Mouse (Mus musculus) CH12.LX (cell line): ENCODE measurements at regions not wholly inside any gene's neighbourhood (a gene's known extent, or its start where the extent isn't known, plus 50 kb on each side); places are given as distances from the start of the nearest gene placed in this dataset.

Experiments
- DNase-seq: peaks from one replicate; pipeline ENCODE4 v3.0.0-alpha.2; 2013; ENCODE audit errors: extremely low read depth
- H3K27ac ChIP-seq: 2 replicates; pipeline ENCODE4 v1.5.1; 2012; ENCODE audit warnings: low read depth, mild to moderate bottlenecking, control low read depth, moderate library complexity; ENCODE audit not compliant: insufficient read depth
- H3K27me3 ChIP-seq: replicated peaks from 2 replicates; pipeline ENCODE3; 2012; ENCODE audit warnings: inconsistent platforms
- H3K36me3 ChIP-seq, 2 experiments: replicated peaks in 1 of 2; 2 replicates each; pipeline versions ENCODE3 to v1.6.1; 2012; ENCODE audit warnings: inconsistent platforms in 1 of 2, low read length in 1 of 2, mild to moderate bottlenecking in 1 of 2, mixed read lengths in 1 of 2, moderate library complexity in 1 of 2; ENCODE audit not compliant: control insufficient read depth in 1 of 2, insufficient read depth in 1 of 2
- H3K4me1 ChIP-seq, 2 experiments: 2 replicates each; pipeline ENCODE4 v1.6.1; 2012; ENCODE audit warnings: inconsistent platforms in 1 of 2, moderate library complexity in 1 of 2; ENCODE audit not compliant: insufficient read depth in 2 of 2, control insufficient read depth in 1 of 2
- H3K4me2 ChIP-seq: 2 replicates; pipeline ENCODE4 v1.6.1; 2012; ENCODE audit warnings: low read depth, mild to moderate bottlenecking, control low read depth; ENCODE audit not compliant: poor library complexity, insufficient read depth, severe bottlenecking
- H3K4me3 ChIP-seq, 3 experiments: fragments of 150-350 bp in 1 of 3; sonication (generic) in 1 of 3; replicated peaks in 1 of 3; 2 replicates each; pipeline versions ENCODE3 to v1.5.1; 2011 to 2012; ENCODE audit warnings: low read depth in 2 of 3, low read length in 2 of 3, mild to moderate bottlenecking in 2 of 3, moderate library complexity in 2 of 3, control low read depth in 1 of 3, improper control_type of control experiment in 1 of 3, inconsistent platforms in 1 of 3, mixed read lengths in 1 of 3; ENCODE audit not compliant: poor library complexity in 1 of 3
- H3K79me2 ChIP-seq: replicated peaks from 2 replicates; pipeline ENCODE4 v1.6.1; 2012; ENCODE audit warnings: mild to moderate bottlenecking, moderate library complexity; ENCODE audit not compliant: control insufficient read depth, poor library complexity, insufficient read depth, severe bottlenecking; ENCODE audit errors: extremely low read depth
- H3K9ac ChIP-seq: 2 replicates; pipeline ENCODE4 v1.6.1; 2012; ENCODE audit warnings: low read depth, mild to moderate bottlenecking, control low read depth, moderate library complexity; ENCODE audit not compliant: insufficient read depth
- H3K9me3 ChIP-seq: replicated peaks from 2 replicates; pipeline ENCODE3; 2012; ENCODE audit warnings: low read length, inconsistent platforms, mixed read lengths
- CHD1 ChIP-seq: IDR thresholded peaks from 2 replicates; pipeline ENCODE4 v1.6.1; 2012; ENCODE audit warnings: low read depth, low read length, improper control_type of control experiment, inconsistent platforms
- E2F4 ChIP-seq: IDR thresholded peaks from 2 replicates; pipeline ENCODE4 v1.6.1; 2011; ENCODE audit warnings: low read depth, low read length, improper control_type of control experiment; ENCODE audit not compliant: insufficient replicate concordance
- HCFC1 ChIP-seq: IDR thresholded peaks from 2 replicates; pipeline ENCODE4 v1.6.1; 2012; ENCODE audit warnings: low read depth, mild to moderate bottlenecking, inconsistent platforms, low read length, improper control_type of control experiment
- MAFK ChIP-seq: IDR thresholded peaks from 2 replicates; pipeline ENCODE4 v1.6.1; 2011; ENCODE audit warnings: low read length, improper control_type of control experiment; ENCODE audit not compliant: insufficient replicate concordance
- MAX ChIP-seq: IDR thresholded peaks from 2 replicates; pipeline ENCODE4 v1.6.1; 2011; ENCODE audit warnings: low read length, improper control_type of control experiment
- MEF2A ChIP-seq: IDR thresholded peaks from 2 replicates; pipeline ENCODE4 v1.6.1; 2014; ENCODE audit warnings: low read depth, mild to moderate bottlenecking, inconsistent platforms, low read length, improper control_type of control experiment, borderline replicate concordance
- MXI1 ChIP-seq: IDR thresholded peaks from 2 replicates; pipeline ENCODE4 v1.6.1; 2011; ENCODE audit warnings: mild to moderate bottlenecking, low read depth, low read length, improper control_type of control experiment
- MYC ChIP-seq: IDR thresholded peaks from 2 replicates; pipeline ENCODE4 v1.6.1; 2011; ENCODE audit warnings: low read depth, mild to moderate bottlenecking, improper control_type of control experiment, low read length
- NRF1 ChIP-seq: IDR thresholded peaks from 2 replicates; pipeline ENCODE4 v1.6.1; 2014; ENCODE audit warnings: low read depth, mild to moderate bottlenecking, inconsistent platforms, low read length, improper control_type of control experiment, moderate library complexity
- POLR2A ChIP-seq: IDR thresholded peaks from 2 replicates; pipeline ENCODE4 v1.6.1; 2011; ENCODE audit warnings: low read depth, mild to moderate bottlenecking, improper control_type of control experiment, low read length
- RCOR1 ChIP-seq: conservative IDR thresholded peaks from 2 replicates; pipeline ENCODE4 v1.6.1; 2012; ENCODE audit warnings: low read depth, mild to moderate bottlenecking, inconsistent platforms, low read length, improper control_type of control experiment
- TBP ChIP-seq: conservative IDR thresholded peaks from 2 replicates; pipeline ENCODE4 v1.6.1; 2011; ENCODE audit warnings: low read depth, low read length, improper control_type of control experiment
- TCF12 ChIP-seq: IDR thresholded peaks from 2 replicates; pipeline ENCODE4 v1.6.1; 2014; ENCODE audit warnings: low read depth, mild to moderate bottlenecking, inconsistent platforms, low read length, improper control_type of control experiment
- USF2 ChIP-seq: conservative IDR thresholded peaks from 2 replicates; pipeline ENCODE4 v1.6.1; 2011; ENCODE audit warnings: low read depth, low read length, improper control_type of control experiment
- ZC3H11A ChIP-seq: IDR thresholded peaks from 2 replicates; pipeline ENCODE4 v1.6.1; 2012; ENCODE audit warnings: low read depth, mild to moderate bottlenecking, inconsistent platforms, low read length, improper control_type of control experiment
- ZKSCAN1 ChIP-seq: IDR thresholded peaks from 2 replicates; pipeline ENCODE4 v1.6.1; 2012; ENCODE audit warnings: low read depth, inconsistent platforms, low read length, improper control_type of control experiment, borderline replicate concordance
- ZMIZ1 ChIP-seq: IDR thresholded peaks from 2 replicates; pipeline ENCODE4 v1.6.1; 2012; ENCODE audit warnings: low read depth, mild to moderate bottlenecking, inconsistent platforms, low read length, improper control_type of control experiment
- ZNF384 ChIP-seq: IDR thresholded peaks from 2 replicates; pipeline ENCODE4 v1.6.1; 2012; ENCODE audit warnings: low read depth, low read length, improper control_type of control experiment, inconsistent platforms
- dilution Hi-C: fragments of 300-500 bp; cut with MboI; formaldehyde crosslinking; loops from 2 replicates; pipeline ENCODE4 v1.14.3; 2020; ENCODE audit warnings: low sequenced_read_pairs; ENCODE audit not compliant: extremely low pct_unique_long_range_greater_than_20kb, extremely low pct_ligation_motif_present
- in situ Hi-C: fragments of 300-500 bp; cut with MboI; formaldehyde crosslinking; loops from 3 replicates; pipeline ENCODE4 v1.14.3; 2019; ENCODE audit warnings: low sequenced_read_pairs, low pct_ligation_motif_present, low pct_unique_long_range_greater_than_20kb, mixed read lengths

GRCm38 (mm10) chr7:70744296-70744695, 377.8 kb upstream of the Nr2f2 start:
- H3K27me3 ChIP-seq: no peaks in the 10 kb centered on the region
- TF ChIP-seq TBP (no peak), CHD1 (no peak), RCOR1 (no peak), HCFC1 (no peak), ZC3H11A (no peak), ZNF384 (no peak), E2F4 (no peak), NRF1 (no peak), ZMIZ1 (no peak)
- no peaks in the 10 kb centered on the region for H3K79me2 ChIP-seq
- no peak overlapping the region for H3K9ac ChIP-seq
- H3K4me3 ChIP-seq: no peak overlapping the region
- peaks cover 58% of the 10 kb centered on the region for H3K9me3 ChIP-seq
- DNase-seq: no peak
- in situ Hi-C loops (no loop called here), dilution Hi-C loops (no loop called here)
- no peak overlapping the region for H3K4me2 ChIP-seq
- no peaks in the 10 kb centered on the region for H3K4me1 ChIP-seq
- no peak overlapping the region for H3K27ac ChIP-seq
- no peaks in the 10 kb centered on the region for H3K36me3 ChIP-seq

DNA sequence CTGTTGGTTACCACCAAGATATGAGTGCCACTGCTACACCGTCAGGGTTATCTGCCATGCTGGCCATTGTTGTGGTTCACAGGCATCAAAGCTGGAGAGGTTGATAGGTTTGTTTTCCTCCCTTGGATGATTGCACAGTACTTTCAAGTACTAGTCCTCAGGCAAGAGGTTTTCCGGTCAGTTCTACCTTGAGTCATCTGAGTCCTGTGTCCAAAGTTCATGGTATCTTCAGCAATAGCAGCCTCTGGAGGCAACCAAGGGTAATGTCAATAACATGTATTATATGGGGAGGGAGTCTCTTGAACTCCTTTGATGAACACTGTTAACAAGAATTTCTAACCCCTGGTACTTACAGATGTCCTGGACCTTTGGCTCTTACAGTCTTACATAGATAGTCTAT, 369.1 kb upstream of the Nr2f2 start:
- H3K9me3 ChIP-seq: peaks cover 50% of the 10 kb centered on the region
- in situ Hi-C loops (no loop called here), dilution Hi-C loops (no loop called here)
- H3K4me1 ChIP-seq: no peaks in the 10 kb centered on the region
- DNase-seq: no peak
- H3K79me2 ChIP-seq: no peaks in the 10 kb centered on the region
- TF ChIP-seq ZKSCAN1 (no peak), E2F4 (no peak), TCF12 (no peak), MAX (no peak)
- H3K27me3 ChIP-seq: no peaks in the 10 kb centered on the region
- H3K4me3 ChIP-seq: no peak overlapping the region
- no peak overlapping the region for H3K27ac ChIP-seq
- H3K36me3 ChIP-seq: no peaks in the 10 kb centered on the region
- no peak overlapping the region for H3K9ac ChIP-seq
- H3K4me2 ChIP-seq: no peak overlapping the region

DNA sequence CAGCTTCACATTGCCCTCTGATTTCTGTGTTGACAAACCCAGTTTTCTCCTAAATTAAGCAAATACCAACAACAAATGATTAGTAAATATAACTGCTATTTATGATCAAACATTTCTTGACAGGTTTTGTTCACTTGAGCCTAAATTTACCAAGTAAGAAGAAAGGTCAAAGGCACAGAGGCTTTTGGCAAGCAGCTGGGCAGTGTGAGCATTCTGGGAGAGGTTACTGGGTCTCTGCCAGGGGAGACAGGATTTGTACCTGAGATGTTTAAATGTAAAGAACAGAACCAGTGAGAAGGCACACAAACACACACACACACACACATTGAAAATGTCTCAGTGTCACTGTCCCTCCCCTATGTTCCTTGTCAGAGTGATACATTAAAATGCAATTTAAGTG, 367.0 kb upstream of the Nr2f2 start:
- no peak overlapping the region for H3K27ac ChIP-seq
- in situ Hi-C loops: no loop called here

More for the DNA sequence above, 367.0 kb upstream of the Nr2f2 start:
- Histone ChIP-seq H3K4me2 (no peak overlapping the region), H3K4me1 (no peaks in the 10 kb centered on the region), H3K4me3 (no peak overlapping the region), H3K36me3 (no peaks in the 10 kb centered on the region), H3K27me3 (no peaks in the 10 kb centered on the region), H3K9ac (no peak overlapping the region), H3K9me3 (peaks cover 49% of the 10 kb centered on the region), H3K79me2 (no peaks in the 10 kb centered on the region)
- DNase-seq: no peak
- TF ChIP-seq ZNF384 (no peak), POLR2A (no peak), MXI1 (no peak), MYC (no peak), USF2 (no peak), MAFK (no peak), MEF2A (no peak)
- dilution Hi-C loops: no loop called here
